Mouse (Mus musculus) embryonic facial prominence, embryonic 14.5 days (tissue): ENCODE measurements around the gene Serp2. TPM values are rescaled to one million over a fixed set of nuclear protein-coding genes. Genes with fewer than 3 reads are reported as not detected.

Experiments
- ATAC-seq: fragments of 200-750 bp; cut with Nextera tagmentation; 2 replicates; pipeline ENCODE4 v1.8.0; 2017; ENCODE audit warnings: low read depth, moderate number of reproducible peaks, moderate TSS enrichment
- DNase-seq: peaks from one replicate; pipeline ENCODE4 v3.0.0-alpha.2; 2015; ENCODE audit warnings: low spot score
- H3K27ac ChIP-seq: fragments of 300-500 bp; sonication (generic); replicated peaks from 2 replicates; pipeline ENCODE4 v1.5.1; 2014; ENCODE audit warnings: low read depth, mild to moderate bottlenecking, low read length, moderate library complexity
- H3K27me3 ChIP-seq: fragments of 300-500 bp; sonication (generic); replicated peaks from 2 replicates; pipeline ENCODE4 v1.6.1; 2014; ENCODE audit warnings: low read length; ENCODE audit not compliant: control insufficient read depth, insufficient read depth
- H3K36me3 ChIP-seq: fragments of 300-500 bp; sonication (generic); 2 replicates; pipeline ENCODE4 v1.6.1; 2014; ENCODE audit warnings: low read length, mixed read lengths; ENCODE audit not compliant: control insufficient read depth, insufficient read depth
- H3K4me1 ChIP-seq: fragments of 300-500 bp; sonication (generic); 2 replicates; pipeline ENCODE4 v1.6.1; 2014; ENCODE audit warnings: antibody characterized with exemption, low read length; ENCODE audit not compliant: control insufficient read depth, insufficient read depth
- H3K4me2 ChIP-seq: fragments of 300-500 bp; sonication (generic); 2 replicates; pipeline ENCODE4 v1.6.1; 2014; ENCODE audit warnings: low read depth, mild to moderate bottlenecking, low read length, moderate library complexity, mixed read lengths
- H3K4me3 ChIP-seq: fragments of 300-500 bp; sonication (generic); 2 replicates; pipeline ENCODE4 v1.5.1; 2014; ENCODE audit warnings: low read depth, mild to moderate bottlenecking, low read length
- H3K9ac ChIP-seq: fragments of 300-500 bp; sonication (generic); 2 replicates; pipeline ENCODE4 v1.6.1; 2014; ENCODE audit warnings: low read depth, mild to moderate bottlenecking, low read length, moderate library complexity, mixed read lengths
- H3K9me3 ChIP-seq: fragments of 300-500 bp; sonication (generic); 2 replicates; pipeline ENCODE4 v1.6.1; 2016; ENCODE audit warnings: low read length; ENCODE audit not compliant: control insufficient read depth
- whole genome bisulfite sequencing: fragments of 180-500 bp; shearing (Covaris S2); extraction: QIAGEN DNeasy Blood & Tissue Kit; methylation state at CpG from one replicate; pipeline ENCODE4 v1.1.7; 2014; 5-methylcytosine and 5-hydroxymethylcytosine counted together
- polyA plus RNA-seq: library from polyadenylated mRNA; unstranded; fragments of >200 nt; fragmentation: Nextera tagmentation; extraction: Ambion mirVana; gene quantifications from 2 replicates; pipeline ENCODE4 v1.2.1, GENCODE M21; 2014

Gene Serp2
- polyA plus RNA-seq, 1 experiment from 2014 or later, result 13.1 TPM

DNA sequence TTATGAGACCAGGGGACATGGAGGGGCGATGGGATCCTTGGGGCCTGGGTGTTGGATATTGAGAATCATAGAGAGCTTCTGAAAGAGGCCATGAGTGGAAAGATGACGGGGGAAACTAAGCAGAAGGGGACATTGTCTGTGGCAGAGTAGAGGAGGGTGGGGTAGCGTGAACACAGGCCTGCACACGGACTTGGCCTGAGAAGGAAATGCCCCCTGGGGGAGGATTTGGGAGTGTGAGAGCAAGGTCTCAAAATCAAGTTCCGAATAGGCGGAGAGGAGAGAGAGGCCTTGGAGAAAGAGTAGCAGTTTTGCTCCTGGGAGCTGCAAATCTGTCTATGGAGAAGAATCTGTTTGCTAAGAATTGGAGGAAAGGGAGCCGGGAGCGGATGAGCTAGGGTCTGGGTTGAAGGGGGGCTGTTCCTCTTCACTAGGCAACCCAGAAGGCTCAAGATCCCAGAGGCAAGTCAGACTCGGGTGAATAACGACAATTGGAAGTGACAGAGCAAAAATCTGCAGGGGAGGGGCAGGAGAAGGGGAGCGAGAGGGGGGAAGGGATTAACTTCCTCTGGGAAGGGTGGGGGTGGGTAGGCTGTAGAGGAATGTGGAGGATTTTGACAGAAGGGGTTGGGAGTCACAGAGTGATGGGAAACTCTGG, 43.2 kb downstream of the Serp2 start:
- DNase-seq (peak; percentile 76), ATAC-seq (peak; percentile 50; the same call in 1 of the 2 replicates)
- Histone ChIP-seq H3K4me3 (no peak overlapping the region), H3K4me2 (peak overlapping the region; percentile 22), H3K9ac (0 out of 2 replicates have a peak overlapping the region, but pooled peaks have one; percentile 6), H3K4me1 (peaks cover 15% of the 10 kb centered on the region), H3K27ac (no peak overlapping the region), H3K36me3 (peaks cover 8% of the 10 kb centered on the region; the same call in 1 of the 2 replicates), H3K27me3 (no peaks in the 10 kb centered on the region), H3K9me3 (no peaks in the 10 kb centered on the region)
- WGBS, result 16% methylated on average over 11 of the region's 11 CpGs

DNA sequence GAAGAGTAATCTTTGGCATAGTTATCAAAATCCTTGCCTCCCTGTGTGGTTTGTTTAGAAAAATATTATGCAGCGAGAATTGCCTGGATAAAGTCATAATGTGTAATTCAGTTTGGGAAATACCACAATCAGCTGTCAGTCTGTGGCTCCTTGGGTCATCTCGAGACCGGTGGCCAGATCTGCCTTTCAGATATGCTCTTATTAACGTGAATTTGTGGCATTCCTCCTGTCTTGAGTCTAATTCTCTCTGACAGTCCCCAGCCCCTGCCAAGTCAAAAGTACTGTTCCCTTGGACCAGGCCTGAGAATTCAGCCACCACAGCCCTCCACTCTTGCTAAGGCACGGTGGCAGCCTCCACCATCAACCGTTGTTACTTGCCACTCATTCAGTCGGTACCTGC, 44.7 kb downstream of the Serp2 start:
- Histone ChIP-seq H3K4me1 (peaks cover 17% of the 10 kb centered on the region), H3K4me3 (no peak overlapping the region), H3K4me2 (no peak overlapping the region), H3K27ac (no peak overlapping the region), H3K27me3 (no peaks in the 10 kb centered on the region), H3K9ac (no peak overlapping the region), H3K9me3 (no peaks in the 10 kb centered on the region), H3K36me3 (peaks cover 20% of the 10 kb centered on the region)
- 63% methylated on average over 7 of the region's 7 CpGs for WGBS
- DNase-seq (no peak), ATAC-seq (no peak)

DNA sequence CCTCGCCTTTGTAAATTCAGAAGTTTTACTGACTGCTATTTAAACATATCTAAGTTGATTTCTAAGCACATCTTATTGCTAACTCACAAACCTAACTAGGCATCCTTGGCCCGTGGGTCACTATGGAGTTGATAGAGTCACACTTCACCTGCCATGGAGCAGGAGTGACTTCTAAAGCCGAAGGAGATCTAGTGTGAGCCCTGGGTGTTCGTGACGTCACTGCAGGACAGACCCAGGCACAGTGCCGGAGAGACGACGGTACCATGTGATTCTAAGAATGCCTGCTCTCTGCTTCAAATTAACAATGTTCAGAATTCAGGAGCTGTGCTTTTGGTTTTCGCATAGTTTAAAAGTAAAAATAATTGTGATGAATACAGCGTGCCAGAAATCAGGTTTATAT, 48.0 kb downstream of the Serp2 start:
- Histone ChIP-seq H3K9ac (no peak overlapping the region), H3K9me3 (no peaks in the 10 kb centered on the region), H3K27me3 (no peaks in the 10 kb centered on the region), H3K36me3 (peaks cover 29% of the 10 kb centered on the region), H3K4me1 (peaks cover 19% of the 10 kb centered on the region), H3K4me2 (no peak overlapping the region), H3K27ac (peak overlapping the region; percentile 0; the same call in 1 of the 2 replicates), H3K4me3 (no peak overlapping the region)
- ATAC-seq, result no peak
- DNase-seq, result no peak
- 52% methylated on average over 10 of the region's 10 CpGs for WGBS

DNA sequence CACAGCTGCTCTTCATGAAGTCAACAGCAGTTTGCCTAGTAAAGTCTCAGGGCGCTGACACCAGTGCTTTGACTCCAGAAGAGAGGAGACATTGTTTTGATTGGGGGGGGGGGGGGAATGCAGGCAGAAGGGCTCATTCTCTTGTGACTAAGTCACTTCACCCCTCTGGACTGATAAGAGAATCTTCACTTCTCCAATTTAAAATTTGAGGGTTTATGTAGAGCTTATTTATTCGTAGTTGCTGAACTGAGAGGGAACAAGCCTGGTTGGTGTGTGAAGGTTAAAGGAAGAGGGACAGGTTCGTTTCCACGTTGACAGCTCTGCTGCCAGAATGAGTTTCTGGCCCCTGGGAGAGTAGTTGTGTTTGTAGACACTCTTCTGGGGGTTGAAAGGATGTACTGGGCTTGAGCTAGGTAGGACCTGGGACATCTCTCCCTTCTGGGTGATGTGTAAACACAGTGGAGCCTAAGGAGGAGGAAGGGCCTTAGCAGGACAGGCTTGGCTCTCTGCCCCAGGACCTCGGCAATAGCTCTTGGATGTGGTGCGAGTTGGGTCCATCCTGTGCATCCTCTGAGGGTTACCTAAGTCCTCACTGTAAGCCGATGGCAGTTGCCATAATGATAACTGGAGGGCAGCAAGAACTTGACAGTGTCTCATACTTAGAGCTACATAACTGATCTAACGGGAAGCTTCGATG, 48.7 kb downstream of the Serp2 start:
- DNase-seq (no peak), ATAC-seq (no peak)
- peak overlapping the region; percentile 94 for H3K4me2 ChIP-seq
- 81% methylated on average over 9 of the region's 9 CpGs for WGBS
- H3K4me1 ChIP-seq, result 0 out of 2 replicates have a peak, but pooled peaks cover 12% of the 10 kb centered on the region
- peaks cover 29% of the 10 kb centered on the region for H3K36me3 ChIP-seq
- no peaks in the 10 kb centered on the region for H3K9me3 ChIP-seq
- no peaks in the 10 kb centered on the region for H3K27me3 ChIP-seq
- 0 out of 2 replicates have a peak overlapping the region, but pooled peaks have one; percentile 61 for H3K4me3 ChIP-seq
- H3K9ac ChIP-seq, result no peak overlapping the region
- H3K27ac ChIP-seq, result peak overlapping the region; percentile 0; the same call in 1 of the 2 replicates

DNA sequence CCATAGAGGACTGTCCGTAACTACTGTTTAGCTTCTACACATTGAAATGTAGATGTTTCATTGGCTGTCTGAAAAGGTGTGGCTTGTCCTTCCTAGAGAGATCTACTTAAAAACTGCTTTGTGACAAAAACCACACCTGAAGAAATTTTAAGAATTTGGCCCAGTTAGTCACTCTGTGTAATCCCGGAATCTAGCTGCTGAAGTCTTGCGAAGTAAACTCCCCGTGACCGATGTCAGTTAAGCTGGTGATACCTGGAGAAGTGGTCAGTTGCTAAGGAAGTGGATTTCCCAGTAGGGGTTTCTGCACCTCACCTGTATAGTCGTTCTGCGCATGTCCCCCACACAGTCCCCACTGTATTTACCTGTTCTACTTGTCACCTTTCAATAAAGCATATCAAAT, 49.3 kb downstream of the Serp2 start:
- Histone ChIP-seq H3K36me3 (peaks cover 29% of the 10 kb centered on the region), H3K27me3 (no peaks in the 10 kb centered on the region), H3K9ac (peak overlapping the region; percentile 95; the same call in 1 of the 2 replicates), H3K4me3 (peak overlapping the region; percentile 61), H3K9me3 (no peaks in the 10 kb centered on the region), H3K4me2 (peak overlapping the region; percentile 94), H3K4me1 (0 out of 2 replicates have a peak, but pooled peaks cover 8% of the 10 kb centered on the region), H3K27ac (peak overlapping the region; percentile 99; the same call in 1 of the 2 replicates)
- DNase-seq, result no peak
- WGBS, result 89% methylated on average over 7 of the region's 7 CpGs
- ATAC-seq, result no peak

DNA sequence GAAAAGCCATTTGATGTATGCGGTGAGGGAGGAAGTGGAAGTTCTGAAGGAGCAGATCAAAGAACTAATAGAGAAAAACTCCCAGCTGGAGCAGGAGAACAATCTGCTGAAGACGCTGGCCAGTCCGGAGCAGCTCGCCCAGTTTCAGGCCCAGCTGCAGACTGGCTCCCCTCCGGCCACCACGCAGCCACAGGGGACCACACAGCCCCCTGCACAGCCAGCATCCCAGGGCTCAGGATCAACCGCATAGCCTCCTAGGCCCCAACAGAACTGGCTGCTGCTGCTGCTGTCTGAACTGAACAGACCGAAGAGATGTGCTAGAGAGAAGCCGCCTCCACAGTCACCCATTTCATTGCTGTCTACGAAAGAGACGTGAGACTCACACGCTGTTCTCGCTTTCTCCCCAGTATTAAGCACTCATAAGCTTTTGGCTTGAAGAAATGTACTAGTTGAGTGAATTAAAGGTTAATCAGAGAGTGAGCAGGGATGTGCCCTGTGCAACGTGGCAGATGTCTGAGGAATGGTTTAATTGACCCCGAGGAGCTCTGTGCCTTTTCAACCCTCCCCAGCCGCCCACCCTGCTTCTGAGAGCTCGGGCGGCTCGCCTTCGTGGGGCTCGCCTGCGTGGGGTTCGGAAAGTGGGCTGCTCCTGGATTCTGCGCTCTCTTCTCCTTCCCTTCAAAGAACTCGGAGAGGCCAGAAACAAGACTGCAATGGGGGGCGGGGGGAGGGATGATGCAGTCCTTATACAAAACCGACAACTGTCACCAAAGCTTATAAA, 50.1 kb downstream of the Serp2 start:
- H3K27me3 ChIP-seq, result no peaks in the 10 kb centered on the region
- no peaks in the 10 kb centered on the region for H3K9me3 ChIP-seq
- peak overlapping the region; percentile 94 for H3K4me2 ChIP-seq
- H3K36me3 ChIP-seq, result peaks cover 29% of the 10 kb centered on the region
- H3K27ac ChIP-seq, result peak overlapping the region; percentile 99
- DNase-seq (no peak), ATAC-seq (no peak)
- H3K9ac ChIP-seq, result peak overlapping the region; percentile 95
- H3K4me3 ChIP-seq, result peak overlapping the region; percentile 61
- H3K4me1 ChIP-seq, result 0 out of 2 replicates have a peak, but pooled peaks cover 8% of the 10 kb centered on the region
- WGBS, result 48% methylated on average over 27 of the region's 27 CpGs

DNA sequence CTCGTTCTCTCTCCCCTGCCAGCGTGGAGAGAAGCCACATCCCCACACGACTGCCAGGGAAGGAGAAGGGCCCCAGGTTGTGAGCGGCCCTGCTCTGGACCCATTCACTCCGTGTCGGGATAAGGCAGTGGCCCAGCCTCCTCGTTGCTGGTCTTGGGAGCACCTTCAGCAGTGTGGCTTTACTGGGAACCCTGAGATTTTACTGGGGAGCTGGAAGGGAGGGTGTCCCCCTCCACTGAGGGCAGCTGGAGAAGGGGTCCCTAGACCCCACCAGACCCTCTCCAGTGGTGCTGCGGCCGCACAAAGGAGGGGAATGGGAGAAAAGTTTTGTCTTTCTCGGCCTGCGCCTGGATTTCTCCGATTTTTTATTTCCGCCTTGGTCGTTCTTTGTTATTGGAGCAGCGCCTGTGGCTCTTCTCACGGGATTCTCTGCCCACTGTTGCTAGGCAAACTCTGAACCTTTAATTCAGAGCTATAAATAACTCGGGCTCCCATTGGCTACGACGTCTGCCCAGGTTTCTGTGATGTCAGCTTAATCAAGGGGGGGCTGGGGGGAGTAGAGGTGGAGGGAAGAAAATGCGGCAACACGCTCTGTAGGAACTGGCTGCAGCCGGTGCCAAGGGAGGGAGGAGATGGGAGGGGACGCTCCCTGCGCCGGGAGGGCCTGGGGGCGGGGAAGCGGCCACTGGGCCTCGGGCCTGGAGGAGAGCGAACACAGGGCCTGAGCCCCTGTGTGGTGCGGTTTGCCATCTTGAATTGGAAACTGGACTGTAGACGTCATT, 51.1 kb downstream of the Serp2 start:
- Histone ChIP-seq H3K4me1 (0 out of 2 replicates have a peak, but pooled peaks cover 8% of the 10 kb centered on the region), H3K9me3 (no peaks in the 10 kb centered on the region), H3K36me3 (peaks cover 29% of the 10 kb centered on the region), H3K27me3 (no peaks in the 10 kb centered on the region), H3K9ac (peak overlapping the region; percentile 95), H3K27ac (peak overlapping the region; percentile 99), H3K4me3 (peak overlapping the region; percentile 61), H3K4me2 (peak overlapping the region; percentile 94)
- DNase-seq, result peak; percentile 98
- WGBS, result 0% methylated on average over 30 of the region's 31 CpGs
- ATAC-seq, result peak; percentile 83

DNA sequence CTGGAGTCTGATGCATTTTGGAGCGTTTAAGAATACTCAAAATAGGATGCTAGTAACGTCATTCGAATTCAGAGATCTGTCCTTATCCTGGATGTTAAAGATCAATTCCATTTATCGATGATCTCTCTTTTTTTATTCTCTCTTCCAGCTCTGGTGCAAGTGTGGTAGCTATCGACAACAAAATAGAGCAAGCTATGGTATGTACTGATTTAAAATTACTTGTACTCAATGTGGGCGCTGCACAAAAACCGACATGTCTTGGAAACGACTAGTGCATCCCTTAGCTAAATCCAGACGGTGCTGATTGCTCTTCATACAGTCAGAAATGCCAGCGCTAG, 51.6 kb downstream of the Serp2 start:
- 0 out of 2 replicates have a peak, but pooled peaks cover 8% of the 10 kb centered on the region for H3K4me1 ChIP-seq

More for the DNA sequence above, 51.6 kb downstream of the Serp2 start:
- Histone ChIP-seq H3K36me3 (peaks cover 25% of the 10 kb centered on the region), H3K9ac (peak overlapping the region; percentile 95), H3K27me3 (no peaks in the 10 kb centered on the region), H3K9me3 (no peaks in the 10 kb centered on the region), H3K27ac (peak overlapping the region; percentile 99), H3K4me2 (peak overlapping the region; percentile 94), H3K4me3 (peak overlapping the region; percentile 61)
- WGBS, result 0% methylated on average over 10 of the region's 10 CpGs
- DNase-seq (no peak), ATAC-seq (no peak)
